Mouse (Mus musculus) heart, adult 2 months (tissue): ENCODE data around the gene Cbfb.

Experiments used
- CTCF ChIP-seq: fragments of 200-600 bp; IDR thresholded peaks from 2 replicates; pipeline ENCODE4 v1.8.1; 2022; ENCODE audit warnings: antibody characterized with exemption, mild to moderate bottlenecking, moderate library complexity
- POLR2A ChIP-seq: fragments of 200-500 bp; IDR thresholded peaks from 2 replicates; pipeline ENCODE4 v1.6.1; 2011; ENCODE audit warnings: mild to moderate bottlenecking, low read depth, low read length, control low read depth; ENCODE audit not compliant: insufficient read depth

DNA sequence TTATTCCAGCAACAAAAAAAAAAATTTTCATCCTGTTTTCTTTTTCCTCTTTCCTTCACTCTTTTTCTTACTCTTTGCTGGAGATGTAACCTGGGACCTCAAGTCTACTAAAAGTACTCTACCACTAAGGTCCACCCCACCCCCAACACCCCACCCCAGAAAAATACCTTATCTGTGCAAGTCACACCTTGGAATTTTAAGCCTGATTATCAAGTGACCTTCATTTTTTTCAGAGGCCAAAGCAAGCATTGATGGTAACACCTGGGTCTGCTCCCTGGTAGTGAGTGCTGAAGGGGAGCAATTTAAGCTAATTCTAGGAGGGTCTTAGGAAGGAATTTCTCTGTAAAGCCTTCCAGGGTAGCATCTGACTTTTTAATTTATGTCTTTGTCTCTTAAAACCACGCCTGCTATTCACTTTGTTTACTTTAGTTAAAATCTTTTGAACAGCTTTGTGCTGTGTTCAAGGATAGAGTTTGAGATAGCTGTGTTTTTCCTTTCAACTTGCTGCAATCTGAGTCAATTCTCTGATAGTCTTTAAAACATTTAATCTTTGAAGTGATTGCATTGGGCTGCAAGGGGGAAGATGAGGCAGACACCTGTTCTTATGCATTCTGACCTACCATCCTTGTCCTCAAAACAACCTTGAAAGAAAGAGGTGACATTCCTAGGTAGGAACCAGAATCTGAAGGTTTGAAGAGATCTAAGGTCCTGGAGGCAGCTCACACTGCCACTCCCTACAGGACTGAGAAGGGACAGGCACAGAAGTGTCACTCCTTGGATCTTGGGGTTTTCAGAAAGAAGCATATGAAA is 62.9 kb downstream of the Cbfb start:
- no peak for TF ChIP-seq POLR2A
- TF ChIP-seq CTCF: no peak
